Mouse (Mus musculus) urinary bladder, adult 2 months (tissue): ENCODE data around the gene Slc22a26. TPM values are rescaled to one million over a fixed set of nuclear protein-coding genes. Genes with fewer than 3 reads are reported as not detected.
"Not testable (repeated sequence)": the region's sequence is repeated elsewhere in the genome, so short reads cannot be mapped to it uniquely, and the experiment has no call there.

ENCODE experiments used
- DNase-seq: peaks from one replicate; pipeline ENCODE4 v3.0.0; 2022; ENCODE audit warnings: low spot score
- polyA plus RNA-seq: library from polyadenylated mRNA; depleted of rRNA; stranded (reverse); fragments of >200 nt; gene quantifications from 2 replicates; pipeline ENCODE4 v1.2.3, GENCODE M21; 2012; rRNA removed

Gene Slc22a26
- not detected in 2 replicates for polyA plus RNA-seq

DNA sequence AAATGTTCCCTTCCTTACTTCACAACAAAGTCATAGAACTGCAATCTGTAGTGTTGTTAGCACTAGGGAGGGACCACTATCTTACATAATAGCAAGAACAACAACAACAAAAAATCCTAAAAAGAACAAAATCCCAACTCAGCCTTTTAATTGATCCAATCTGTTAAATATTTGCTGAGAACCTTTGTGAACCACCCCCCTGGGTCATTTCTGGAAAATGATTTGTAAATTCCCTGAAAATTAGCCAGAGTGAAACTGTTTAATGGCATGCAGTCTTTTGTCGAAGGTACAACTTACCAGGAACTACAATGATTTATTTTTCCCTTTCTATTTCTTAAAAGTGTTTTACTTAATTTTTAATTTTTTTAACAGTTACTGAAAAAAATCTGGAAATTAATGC lies at the start of gene Slc22a26:
TSS of gene Slc22a26 (minus strand) at position 97 of the 400 bp plus-strand sequence.
- DNase-seq = no peak

DNA sequence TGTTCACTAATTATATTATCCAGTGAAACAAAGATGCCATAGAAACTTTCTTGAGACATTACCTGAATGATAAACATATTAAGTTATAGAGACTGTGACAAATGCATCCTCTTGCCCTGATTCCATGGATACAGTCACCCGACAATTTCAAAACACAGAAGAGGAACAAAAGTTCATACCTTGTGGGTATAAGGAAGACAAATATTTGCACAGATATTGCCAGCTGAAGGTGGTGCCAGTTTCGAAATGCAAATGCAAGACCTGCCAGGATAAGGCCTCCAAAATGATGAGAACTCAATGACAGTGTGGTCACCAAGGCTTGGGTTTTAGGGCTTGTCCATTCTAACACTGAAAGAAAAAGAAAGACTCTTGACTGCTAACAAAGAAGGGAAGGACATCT lies 27.4 kb upstream of the Slc22a26 start:
- no peak for DNase-seq

DNA sequence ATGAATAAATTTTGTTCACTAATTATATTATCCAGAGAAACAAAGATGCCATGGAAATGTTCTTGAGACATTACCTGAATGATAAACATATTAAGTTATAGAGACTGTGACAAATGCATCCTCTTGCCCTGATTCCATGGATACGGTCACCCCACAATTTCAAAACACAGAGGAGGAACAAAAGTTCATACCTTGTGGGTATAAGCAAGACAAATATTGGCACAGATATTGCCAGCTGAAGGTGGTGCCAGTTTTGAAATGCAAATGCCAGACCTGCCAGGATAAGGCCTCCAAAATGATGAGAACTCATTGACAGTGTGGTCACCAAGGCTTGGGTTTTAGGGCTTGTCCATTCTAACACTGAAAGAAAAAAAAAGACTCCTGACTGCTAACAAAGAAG lies 11.9 kb downstream of the Slc22a26 start:
- no peak for DNase-seq

DNA sequence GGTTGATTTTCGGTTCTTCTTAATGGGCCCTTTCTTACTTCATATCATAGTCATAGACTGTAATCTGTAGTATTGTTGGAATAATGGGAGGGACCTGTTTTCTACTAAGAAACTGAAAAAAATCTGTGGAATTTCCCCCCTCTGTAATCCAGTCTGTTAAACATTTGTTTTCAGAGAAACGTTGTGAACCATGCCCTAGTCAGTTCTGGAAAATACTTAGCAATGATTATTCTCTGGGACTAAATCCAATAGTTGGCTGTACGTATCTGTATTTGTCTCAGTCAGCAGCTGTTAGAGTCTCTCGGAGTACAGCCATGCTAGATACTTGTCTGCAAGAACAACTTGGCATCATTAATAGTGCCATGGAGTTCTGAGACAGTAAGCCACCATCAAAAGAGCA lies 27.2 kb downstream of the Slc22a26 start:
- no peak for DNase-seq

DNA sequence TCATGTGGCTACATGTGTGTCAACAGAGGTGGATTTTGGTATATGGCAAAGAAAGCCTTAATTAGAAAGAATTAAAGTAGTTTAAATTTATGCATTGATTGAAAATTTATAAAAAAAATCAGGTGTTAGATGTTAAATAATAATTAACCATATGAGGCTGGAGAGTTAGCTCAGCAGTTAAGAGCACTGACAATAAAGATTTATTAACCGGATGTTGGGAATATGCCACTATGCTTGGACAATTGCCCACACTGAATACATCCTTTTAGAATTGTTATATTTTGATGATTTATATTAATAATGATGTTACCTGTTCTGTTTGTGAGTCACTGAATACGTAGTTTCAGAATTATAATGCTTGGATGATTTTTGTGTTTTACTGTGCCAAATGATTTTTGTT lies 36.3 kb downstream of the Slc22a26 start:
- no peak for DNase-seq

DNA sequence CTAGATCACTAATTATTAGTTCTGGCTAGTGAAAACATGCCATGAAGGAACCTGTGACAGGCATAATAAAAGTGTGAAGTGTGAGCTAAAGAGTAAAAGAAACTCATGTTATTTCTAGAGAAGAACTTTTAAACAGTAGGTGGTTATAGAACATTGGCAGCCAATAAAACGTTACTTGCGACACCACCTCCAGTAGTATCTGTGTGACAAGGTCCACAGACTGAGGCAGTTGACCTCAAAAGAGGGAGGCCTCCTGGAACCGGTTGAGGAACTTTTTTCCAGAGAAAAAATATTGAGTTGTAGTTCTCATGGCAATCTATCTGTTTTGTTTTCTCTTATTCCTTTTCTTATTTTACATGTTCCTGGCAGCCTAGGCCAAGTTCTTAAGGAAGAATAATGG lies 36.9 kb downstream of the Slc22a26 start:
- DNase-seq = no peak

DNA sequence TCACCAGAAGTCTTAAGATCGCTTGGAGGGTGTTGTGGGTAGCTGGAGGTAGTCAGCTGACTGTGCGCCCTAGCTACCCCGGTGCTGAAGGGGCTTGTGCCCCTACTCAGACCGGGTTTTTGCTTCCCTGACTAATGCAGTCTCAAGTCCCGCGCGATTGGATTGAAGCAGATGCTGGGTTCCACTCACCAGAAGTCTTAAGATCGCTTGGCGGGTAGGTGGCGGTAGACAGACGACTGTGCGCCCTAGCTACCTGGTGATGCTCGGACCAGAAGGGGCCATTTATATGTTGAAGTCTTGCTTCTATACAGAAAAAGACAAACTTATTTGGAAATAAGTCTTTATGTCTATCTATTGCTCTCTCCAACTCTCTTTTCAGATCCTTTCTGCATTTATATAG lies 49.1 kb downstream of the Slc22a26 start:
- DNase-seq = not testable (repeated sequence)

Other genes starting within 250 kb of the Slc22a26 start
- gene Pla2g16, start 245.2 kb downstream of the Slc22a26 start, polyA plus RNA-seq = 41.3 and 43.5 TPM in 2 replicates
- gene Lgals12, start 195.5 kb downstream of the Slc22a26 start, polyA plus RNA-seq = 2.0 and 3.5 TPM in 2 replicates
- not detected in 2 replicates for gene Hrasls5, start 190.1 kb downstream of the Slc22a26 start, polyA plus RNA-seq
- not detected in 2 replicates for gene Slc22a19, start 91.4 kb downstream of the Slc22a26 start, polyA plus RNA-seq
- gene Slc22a27, start 163.4 kb upstream of the Slc22a26 start, polyA plus RNA-seq = not detected in 2 replicates